Mouse (Mus musculus) spleen, embryonic (tissue): Measurements from ENCODE around the gene Mettl27.

Source experiments
- CTCF ChIA-PET: fragments of 350-600 bp; sonication (Branson Sonifier 250); formaldehyde crosslinking; loops from one replicate; lab custom pipeline; 2022; lab: Charles Lee

Mettl27 gene

DNA sequence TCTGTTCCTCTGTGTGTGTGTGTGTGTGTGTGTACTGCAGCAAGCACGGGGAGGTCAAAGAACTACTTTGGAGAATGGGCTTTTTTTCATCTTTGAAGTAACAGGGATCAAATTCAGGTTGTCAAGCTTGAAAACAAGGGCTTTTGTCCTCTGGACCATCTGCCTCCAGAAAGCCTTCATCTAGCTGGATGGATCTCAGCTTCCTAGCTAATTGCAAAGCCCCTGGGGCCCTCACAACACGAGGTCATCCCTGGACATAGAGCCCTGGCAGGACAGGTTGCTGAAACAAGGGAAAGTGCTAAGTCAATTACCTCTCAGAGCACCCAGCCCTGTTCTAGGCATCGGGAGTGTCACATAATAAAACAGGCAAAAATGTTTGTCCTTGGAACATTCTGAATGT, 51.6 kb downstream of the Mettl27 start:
- CTCF ChIA-PET: no interaction called here

DNA sequence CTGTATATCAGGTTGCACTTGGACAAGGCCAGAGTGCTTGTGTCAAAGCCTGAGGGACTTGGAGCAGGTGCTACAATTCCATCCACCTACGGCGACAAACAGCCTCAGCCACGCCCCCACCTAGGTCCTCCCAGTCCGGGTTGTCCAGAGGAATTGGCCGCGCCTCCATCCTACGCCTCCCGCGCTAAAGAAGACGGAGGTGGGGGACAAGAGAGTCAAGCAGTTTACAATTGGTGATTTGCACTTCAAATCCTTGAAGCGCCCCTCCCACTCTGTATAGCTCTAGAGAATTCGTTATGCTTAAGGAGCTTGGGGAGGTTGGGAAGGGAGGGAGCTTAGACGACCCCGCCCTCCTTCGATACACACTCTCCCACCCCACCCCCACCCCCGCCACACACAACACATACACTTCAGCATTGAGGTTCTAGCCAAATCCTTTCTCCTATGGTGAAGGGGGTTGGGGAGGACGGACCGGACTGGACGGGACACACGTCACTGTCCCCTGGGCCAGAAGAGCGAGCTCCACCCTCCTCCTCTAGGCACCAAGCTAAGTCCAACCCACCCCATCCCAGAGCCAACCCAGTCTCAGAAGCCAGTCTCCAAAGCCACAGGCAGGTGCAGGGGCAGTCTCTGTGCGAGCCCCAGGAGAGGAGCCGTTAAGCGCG, 53.6 kb downstream of the Mettl27 start, which contains the start of gene Cldn3:
TSS of gene Cldn3 (plus strand) at position 582 of the 665 bp plus-strand sequence.
- CTCF ChIA-PET: interaction anchor here (0.6 kb wide), 1 partner anchor 22 kb away, joined by 3 read pairs; no protein-coding TSS in a partner anchor

DNA sequence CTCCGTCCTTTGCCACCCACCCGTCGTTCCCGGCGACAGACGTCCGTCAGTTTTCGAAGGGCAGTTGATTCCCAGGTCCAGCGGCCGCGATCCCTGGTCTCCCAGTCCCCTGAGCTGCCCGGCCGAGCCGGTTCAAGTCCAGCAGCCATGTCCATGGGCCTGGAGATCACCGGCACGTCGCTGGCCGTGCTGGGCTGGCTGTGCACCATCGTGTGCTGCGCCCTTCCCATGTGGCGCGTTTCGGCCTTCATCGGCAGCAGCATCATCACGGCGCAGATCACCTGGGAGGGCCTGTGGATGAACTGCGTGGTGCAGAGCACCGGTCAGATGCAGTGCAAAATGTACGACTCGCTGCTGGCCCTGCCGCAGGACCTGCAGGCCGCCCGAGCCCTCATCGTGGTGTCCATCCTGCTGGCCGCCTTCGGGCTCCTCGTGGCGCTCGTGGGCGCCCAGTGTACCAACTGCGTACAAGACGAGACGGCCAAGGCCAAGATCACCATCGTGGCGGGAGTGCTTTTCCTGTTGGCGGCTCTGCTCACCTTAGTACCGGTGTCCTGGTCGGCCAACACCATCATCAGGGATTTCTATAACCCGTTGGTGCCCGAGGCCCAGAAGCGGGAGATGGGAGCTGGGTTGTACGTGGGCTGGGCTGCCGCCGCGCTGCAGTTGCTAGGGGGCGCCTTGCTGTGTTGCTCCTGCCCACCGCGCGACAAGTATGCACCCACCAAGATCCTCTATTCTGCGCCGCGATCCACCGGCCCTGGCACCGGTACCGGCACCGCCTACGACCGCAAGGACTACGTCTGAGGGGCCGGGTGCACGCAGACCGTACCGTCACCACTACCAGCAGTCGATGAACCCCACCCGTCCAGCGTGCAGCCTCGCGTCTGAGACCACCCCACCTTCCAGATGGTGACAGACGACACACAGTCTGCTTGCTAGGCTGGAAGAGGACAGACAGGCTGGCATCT, 54.4 kb downstream of the Mettl27 start:
- CTCF ChIA-PET: no interaction called here

DNA sequence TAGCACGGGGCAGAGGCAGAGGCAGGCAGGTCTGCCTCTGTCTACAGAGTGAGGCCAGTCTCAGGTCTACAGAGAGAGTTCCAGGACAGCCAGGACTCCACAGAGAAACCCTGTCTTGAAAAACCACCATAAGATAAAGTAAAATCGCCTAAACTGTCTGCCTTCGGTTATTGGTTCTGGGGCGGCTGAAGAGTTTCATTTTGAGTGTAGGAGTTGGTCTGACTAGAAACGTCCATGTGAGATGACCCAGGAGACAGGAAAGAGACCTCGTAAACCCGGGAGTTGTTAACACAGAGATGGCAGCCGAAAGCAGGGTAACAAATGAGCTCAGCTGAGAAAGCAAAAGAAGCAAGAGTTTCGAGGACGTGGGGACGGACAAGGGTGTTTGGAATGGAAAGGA, 57.0 kb downstream of the Mettl27 start:
- CTCF ChIA-PET: no interaction called here

DNA sequence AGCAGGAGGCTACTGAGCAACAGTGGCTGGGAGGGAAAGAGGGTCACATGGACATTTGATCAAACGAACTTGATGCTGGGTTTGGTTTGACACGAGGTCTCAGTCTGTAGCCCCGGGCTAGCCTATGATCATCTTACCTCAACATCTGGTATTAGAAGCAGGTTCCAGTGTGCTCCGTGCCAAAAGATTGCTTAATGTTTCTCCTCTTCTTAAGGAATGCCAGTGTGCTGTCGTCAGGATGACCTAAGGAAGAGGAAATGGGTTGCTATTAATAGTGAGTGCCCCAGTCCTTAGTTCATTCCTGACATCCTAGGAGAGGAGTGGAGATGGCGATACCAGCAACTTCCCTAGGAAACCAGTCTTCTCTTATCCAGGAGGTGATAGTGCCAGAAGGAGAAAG, 57.6 kb downstream of the Mettl27 start:
- CTCF ChIA-PET: no interaction called here
